Mouse (Mus musculus): Measurements from ENCODE around the gene Sh2d4b.

DNA sequence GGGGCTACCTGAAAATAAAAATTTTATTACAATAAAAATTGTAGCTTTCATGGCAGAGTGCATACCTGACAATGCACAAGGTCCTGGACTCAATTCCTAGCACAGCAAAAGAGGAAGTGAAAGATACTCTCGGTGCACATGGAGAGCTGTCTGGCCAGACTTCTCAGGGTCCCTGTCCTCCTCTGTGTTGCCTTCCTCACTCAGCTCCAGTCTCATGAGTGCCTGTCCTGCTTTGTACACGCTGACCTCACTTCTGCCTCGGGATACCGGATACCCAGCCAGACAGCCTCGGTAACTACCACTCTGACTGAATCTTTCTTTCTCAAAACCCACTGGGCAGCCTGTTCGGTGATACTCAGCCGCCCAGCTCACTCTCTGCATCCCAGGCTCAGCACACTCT, 40.3 kb upstream of the Sh2d4b start:
- TF ChIP-seq CTCF (IDR thresholded peaks at IDR 0.05; ENCODE audit: borderline replicate concordance, insufficient read depth, low read depth, low read length) (no peak), POLR2A (IDR thresholded peaks at IDR 0.05; ENCODE audit: borderline replicate concordance, insufficient read depth, low read length) (no peak)
